Comparison of ENCODE assay signal across 13 mouse cellular contexts in genomic region chr1:35478262-35478661, GRCm38 (mm10).
DNase-seq lines count a peak whose midpoint lies in the region; ATAC-seq and TF ChIP-seq lines count a peak whose summit lies in the region.
"Had no signal": no experiment of that assay in that cellular context is flagged by ENCODE, and none has a peak within 500 bp of the region (broad histone marks: within the 10 kb centered on the region; RNA-seq: fewer than 3 reads in every experiment).

No protein-coding gene starts in this region.

- TF ChIP-seq CTCF in forebrain, postnatal 0 days (IDR thresholded peaks at IDR 0.05; ENCODE audit: low read depth), result peak; percentile 30
- peak; percentile 31 for TF ChIP-seq CTCF in liver, postnatal 0 days (IDR thresholded peaks at IDR 0.05; ENCODE audit: low read depth)

- no peak for DNase-seq in forebrain, postnatal 0 days
- no peak for DNase-seq in liver, postnatal 0 days
- no peak for DNase-seq in liver, embryonic 11.5 days (ENCODE audit: low spot score)
- DNase-seq in A20 (ENCODE audit: low read depth, low spot score) (peak; percentile 43), ZHBTc4 (ENCODE audit: low read depth, low spot score) (peak; percentile 56)
- DNase-seq in urinary bladder, postnatal 14 days (ENCODE audit: low spot score), result no peak
- DNase-seq in cerebellum, adult 8-10 months, result no peak
- DNase-seq: B cell, adult 2 months; cerebellum, adult 18-20 months; heart, postnatal 4 days had no signal

- 0 out of 2 replicates have a peak, but pooled peaks cover 6% of the 10 kb centered on the region for H3K9me3 ChIP-seq in forebrain, postnatal 0 days (ENCODE audit: low read length)
- peaks cover 8% of the 10 kb centered on the region; the same call in 1 of the 2 replicates for H3K9me3 ChIP-seq in forebrain, embryonic 16.5 days (ENCODE audit: control insufficient read depth, low read length)
- H3K9me3 ChIP-seq in liver, postnatal 0 days (ENCODE audit: low read length), result peaks cover 9% of the 10 kb centered on the region
- H3K9me3 ChIP-seq in liver, embryonic 11.5 days (ENCODE audit: control insufficient read depth, low read length), result peaks cover 11% of the 10 kb centered on the region
- H3K9me3 ChIP-seq: intestine, embryonic 15.5 days had no signal

- no peak for TF ChIP-seq EP300 in liver, postnatal 0 days (IDR thresholded peaks at IDR 0.05; ENCODE audit: low read depth)

- 97% methylated on average over 1 of the region's 1 CpGs for WGBS in forebrain, postnatal 0 days
- WGBS in forebrain, embryonic 16.5 days, result 80% methylated on average over 1 of the region's 1 CpGs
- 70% methylated on average over 1 of the region's 1 CpGs for WGBS in liver, postnatal 0 days (ENCODE audit: insufficient replicate concordance)
- WGBS in liver, embryonic 11.5 days, result 79% methylated on average over 1 of the region's 1 CpGs

- no peak for ATAC-seq in forebrain, postnatal 0 days
- no peak for ATAC-seq in forebrain, embryonic 16.5 days
- no peak for ATAC-seq in liver, postnatal 0 days
- ATAC-seq in liver, embryonic 11.5 days (replicated peaks; ENCODE audit: low FRiP score), result no peak
- ATAC-seq: intestine, embryonic 15.5 days had no signal

- H3K27me3 ChIP-seq in forebrain, postnatal 0 days (ENCODE audit: insufficient read depth, low read length), result no peaks in the 10 kb centered on the region
- no peaks in the 10 kb centered on the region for H3K27me3 ChIP-seq in forebrain, embryonic 16.5 days (replicated peaks; ENCODE audit: control insufficient read depth, insufficient read depth, low read length)
- no peaks in the 10 kb centered on the region for H3K27me3 ChIP-seq in liver, postnatal 0 days (ENCODE audit: insufficient read depth, low read length)
- no peaks in the 10 kb centered on the region for H3K27me3 ChIP-seq in liver, embryonic 11.5 days (replicated peaks; ENCODE audit: control insufficient read depth, insufficient read depth, low read length)
- H3K27me3 ChIP-seq: intestine, embryonic 15.5 days had no signal

- H3K4me2 ChIP-seq in forebrain, postnatal 0 days (ENCODE audit: low read depth), result no peak overlapping the region
- H3K4me2 ChIP-seq in forebrain, embryonic 16.5 days (ENCODE audit: low read length), result no peak overlapping the region
- H3K4me2 ChIP-seq in liver, postnatal 0 days (ENCODE audit: low read depth, low read length), result no peak overlapping the region
- H3K4me2 ChIP-seq in liver, embryonic 11.5 days, result no peak overlapping the region
- H3K4me2 ChIP-seq: intestine, embryonic 15.5 days had no signal

- no peaks in the 10 kb centered on the region for H3K4me1 ChIP-seq in forebrain, postnatal 0 days (ENCODE audit: insufficient read depth)
- H3K4me1 ChIP-seq in forebrain, embryonic 16.5 days (replicated peaks; ENCODE audit: control insufficient read depth, insufficient read depth, low read length), result no peaks in the 10 kb centered on the region
- H3K4me1 ChIP-seq in liver, postnatal 0 days (ENCODE audit: insufficient read depth), result no peaks in the 10 kb centered on the region
- no peaks in the 10 kb centered on the region for H3K4me1 ChIP-seq in liver, embryonic 11.5 days (replicated peaks; ENCODE audit: control insufficient read depth, insufficient read depth, low read length)
- H3K4me1 ChIP-seq: heart, embryonic 10.5 days; intestine, embryonic 15.5 days had no signal

- H3K36me3 ChIP-seq in forebrain, postnatal 0 days (ENCODE audit: insufficient read depth), result no peaks in the 10 kb centered on the region
- no peaks in the 10 kb centered on the region for H3K36me3 ChIP-seq in forebrain, embryonic 16.5 days (ENCODE audit: control insufficient read depth, insufficient read depth)
- no peaks in the 10 kb centered on the region for H3K36me3 ChIP-seq in liver, postnatal 0 days (replicated peaks; ENCODE audit: insufficient read depth, low read length)
- H3K36me3 ChIP-seq in liver, embryonic 11.5 days (ENCODE audit: control insufficient read depth, insufficient read depth, low read length), result no peaks in the 10 kb centered on the region
- H3K36me3 ChIP-seq: heart, embryonic 10.5 days; intestine, embryonic 15.5 days had no signal

- H3K27ac ChIP-seq in forebrain, postnatal 0 days (ENCODE audit: low read depth, low read length), result no peak overlapping the region
- no peak overlapping the region for H3K27ac ChIP-seq in forebrain, embryonic 16.5 days (ENCODE audit: low read length)
- H3K27ac ChIP-seq in liver, postnatal 0 days (ENCODE audit: low read depth), result no peak overlapping the region
- no peak overlapping the region for H3K27ac ChIP-seq in liver, embryonic 11.5 days (ENCODE audit: low read depth, low read length)
- H3K27ac ChIP-seq: heart, embryonic 10.5 days; intestine, embryonic 15.5 days had no signal

- H3K9ac ChIP-seq in forebrain, postnatal 0 days, result no peak overlapping the region
- H3K9ac ChIP-seq in forebrain, embryonic 16.5 days (replicated peaks; ENCODE audit: low read depth, low read length), result no peak overlapping the region
- no peak overlapping the region for H3K9ac ChIP-seq in liver, postnatal 0 days (replicated peaks)
- no peak overlapping the region for H3K9ac ChIP-seq in liver, embryonic 11.5 days (ENCODE audit: low read depth, low read length)
- H3K9ac ChIP-seq: intestine, embryonic 15.5 days had no signal

- no peak overlapping the region for H3K4me3 ChIP-seq in forebrain, postnatal 0 days (ENCODE audit: low read depth, low read length)
- no peak overlapping the region for H3K4me3 ChIP-seq in forebrain, embryonic 16.5 days (replicated peaks; ENCODE audit: low read length)
- H3K4me3 ChIP-seq in liver, postnatal 0 days (ENCODE audit: low read depth, low read length), result no peak overlapping the region
- H3K4me3 ChIP-seq in liver, embryonic 11.5 days (ENCODE audit: low read depth, low read length), result no peak overlapping the region
- H3K4me3 ChIP-seq: heart, embryonic 10.5 days; intestine, embryonic 15.5 days had no signal

Comparison
In these comparisons a context has a peak if more than half of its experiments do, and no peak if none do; other contexts are left out.
1. DNase-seq: peak in A20 (single experiment) and ZHBTc4 (single experiment); none in forebrain, postnatal 0 days (single experiment), liver, postnatal 0 days (single experiment), liver, embryonic 11.5 days (single experiment), urinary bladder, postnatal 14 days (single experiment) and cerebellum, adult 8-10 months (single experiment).